Mouse (Mus musculus): ENCODE results near the gene Serpina3m.

DNA sequence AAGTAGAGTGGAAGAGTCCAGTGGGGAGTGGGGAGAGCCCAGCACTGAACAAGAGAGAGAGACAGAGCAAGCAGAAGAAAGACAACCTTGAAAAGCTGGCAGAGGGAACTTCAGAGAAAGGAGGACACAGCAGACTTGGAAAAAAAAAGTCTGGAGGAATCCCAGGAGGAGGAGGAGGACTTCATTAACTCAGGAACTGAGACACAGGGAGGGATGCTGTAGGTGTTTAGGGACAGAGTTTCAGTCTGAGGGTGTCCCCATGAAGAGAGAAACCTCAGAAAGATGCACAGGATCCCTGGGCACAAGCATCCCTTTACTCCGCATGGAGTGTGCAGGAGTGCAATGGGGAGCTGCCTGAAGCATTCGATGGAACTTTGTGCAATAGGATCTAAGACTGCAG lies 40.2 kb upstream of the Serpina3m start:
- TF ChIP-seq CTCF (IDR thresholded peaks at IDR 0.05; ENCODE audit: borderline replicate concordance, insufficient read depth, low read depth, low read length) (no peak), POLR2A (IDR thresholded peaks at IDR 0.05; ENCODE audit: borderline replicate concordance, insufficient read depth, low read length) (no peak)
